Mouse (Mus musculus) brown adipose tissue, adult 24 weeks (tissue): Measurements from ENCODE around the gene 1110008P14Rik. TPM values are rescaled to one million over a fixed set of nuclear protein-coding genes. Genes with fewer than 3 reads are reported as not detected.
A peak's percentile ranks its signal among the peaks of the same experiment; 100 is the strongest.

Experiments
- H3K27ac ChIP-seq: fragments of 200-500 bp; replicated peaks from 2 replicates; pipeline ENCODE4 v1.5.1; 2012; ENCODE audit warnings: low read depth, mild to moderate bottlenecking, low read length
- H3K4me1 ChIP-seq: fragments of 200-500 bp; 2 replicates; pipeline ENCODE4 v1.6.1; 2012; ENCODE audit warnings: low read length, mixed read lengths; ENCODE audit not compliant: control insufficient read depth, insufficient read depth, insufficient read length
- H3K4me3 ChIP-seq: fragments of 200-500 bp; 2 replicates; pipeline ENCODE4 v1.5.1; 2012; ENCODE audit warnings: low read depth, mild to moderate bottlenecking, low read length, moderate library complexity; ENCODE audit not compliant: insufficient read depth
- polyA plus RNA-seq: library from polyadenylated mRNA; stranded (reverse); fragments of >200 nt; gene quantifications from 2 replicates; pipeline ENCODE4 v1.2.4, GENCODE M21; 2012; ENCODE audit not compliant: missing spikeins, insufficient read depth, insufficient read length

1110008P14Rik gene
- polyA plus RNA-seq, 1 experiment = 402 TPM

- H3K27ac ChIP-seq = peak overlapping the region; percentile 61; the same call in 1 of the 2 replicates
- H3K4me1 ChIP-seq = no peaks in the 10 kb centered on the region
Observed at GRCm38 (mm10) chr2:32361437-32361836, 20.3 kb downstream of the 1110008P14Rik start.

GRCm38 (mm10) chr2:32360741-32361140 is 21.0 kb downstream of the 1110008P14Rik start:
- 0 out of 2 replicates have a peak overlapping the region, but pooled peaks have one; percentile 47 for H3K27ac ChIP-seq
- H3K4me3 ChIP-seq = peak overlapping the region; percentile 67
- no peaks in the 10 kb centered on the region for H3K4me1 ChIP-seq

More at GRCm38 (mm10) chr2:32361437-32361836, 20.3 kb downstream of the 1110008P14Rik start:
- H3K4me3 ChIP-seq = peak overlapping the region; percentile 67

DNA sequence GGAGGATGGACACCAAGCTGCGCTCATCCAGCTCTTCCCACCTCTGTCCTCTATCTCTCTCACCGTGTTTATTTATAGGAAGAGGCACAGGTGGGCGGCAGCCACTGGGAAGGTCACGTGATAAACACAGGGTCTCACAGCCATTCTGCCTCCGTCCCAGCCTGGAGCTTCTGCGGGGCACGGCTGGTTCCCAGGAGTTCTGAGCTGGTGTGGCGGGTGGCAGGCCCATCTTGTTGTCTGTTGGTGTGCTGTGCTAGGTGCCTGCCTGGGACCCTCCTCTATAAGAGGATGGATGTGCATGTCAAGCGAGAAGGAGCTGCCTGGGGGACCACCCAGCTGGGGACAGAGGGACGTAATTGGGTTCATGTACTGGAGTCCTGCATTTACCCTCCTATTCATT is 23.4 kb downstream of the 1110008P14Rik start:
- Histone ChIP-seq H3K4me1 (no peaks in the 10 kb centered on the region), H3K4me3 (no peak overlapping the region), H3K27ac (no peak overlapping the region)

DNA sequence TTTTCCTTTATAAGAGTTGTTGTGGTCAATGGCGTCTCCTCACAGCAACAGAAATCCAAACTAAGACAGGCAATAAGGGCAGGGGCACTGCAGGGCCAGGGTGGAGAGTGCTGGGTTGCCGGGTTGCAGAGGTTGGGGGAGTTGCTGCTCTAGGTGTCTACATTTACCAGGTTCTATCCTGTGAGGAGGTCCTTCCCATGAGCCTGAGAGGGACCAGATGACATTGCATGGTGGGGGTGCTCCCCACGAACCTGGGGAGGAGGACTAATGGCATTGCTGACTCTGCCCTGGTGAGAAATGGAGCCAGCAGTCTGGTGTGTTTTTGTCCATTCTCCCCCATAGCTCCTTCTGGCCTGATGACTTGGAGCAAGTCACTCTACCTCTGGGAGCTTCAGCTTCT is 24.0 kb downstream of the 1110008P14Rik start:
- Histone ChIP-seq H3K4me1 (no peaks in the 10 kb centered on the region), H3K27ac (no peak overlapping the region)

GRCm38 (mm10) chr2:32356216-32356615 is 25.5 kb downstream of the 1110008P14Rik start:
- H3K27ac ChIP-seq = no peak overlapping the region
- H3K4me3 ChIP-seq = no peak overlapping the region
- no peaks in the 10 kb centered on the region for H3K4me1 ChIP-seq

More for the DNA sequence above, 24.0 kb downstream of the 1110008P14Rik start:
- no peak overlapping the region for H3K4me3 ChIP-seq

DNA sequence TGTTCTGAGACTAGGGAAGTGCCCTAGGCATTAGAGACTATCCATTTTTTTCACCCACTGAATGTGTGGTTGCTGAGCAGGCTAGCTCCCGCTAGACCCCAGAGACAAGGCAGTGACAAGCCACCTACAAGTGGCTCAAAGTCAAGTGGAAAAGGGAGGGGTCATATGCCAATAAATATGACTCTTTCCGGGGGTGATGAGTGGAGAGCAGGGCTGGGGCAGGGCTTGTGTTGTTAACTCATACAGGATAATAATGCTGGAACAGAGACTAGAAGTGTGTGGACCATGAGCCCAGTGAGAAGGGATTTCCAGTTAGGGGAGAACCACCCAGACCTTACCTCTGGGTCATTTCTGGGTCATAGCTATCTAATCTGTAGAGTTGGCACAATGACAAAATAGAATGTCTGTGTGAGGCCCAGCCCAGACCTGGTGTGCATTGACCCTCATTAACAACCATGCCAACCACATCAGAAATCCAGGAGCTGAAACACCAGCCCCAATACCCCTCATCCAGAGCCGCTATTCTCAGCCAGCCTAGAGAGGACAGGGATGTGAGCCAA is 27.3 kb downstream of the 1110008P14Rik start:
- H3K27ac ChIP-seq = no peak overlapping the region
- no peaks in the 10 kb centered on the region for H3K4me1 ChIP-seq
- H3K4me3 ChIP-seq = no peak overlapping the region

DNA sequence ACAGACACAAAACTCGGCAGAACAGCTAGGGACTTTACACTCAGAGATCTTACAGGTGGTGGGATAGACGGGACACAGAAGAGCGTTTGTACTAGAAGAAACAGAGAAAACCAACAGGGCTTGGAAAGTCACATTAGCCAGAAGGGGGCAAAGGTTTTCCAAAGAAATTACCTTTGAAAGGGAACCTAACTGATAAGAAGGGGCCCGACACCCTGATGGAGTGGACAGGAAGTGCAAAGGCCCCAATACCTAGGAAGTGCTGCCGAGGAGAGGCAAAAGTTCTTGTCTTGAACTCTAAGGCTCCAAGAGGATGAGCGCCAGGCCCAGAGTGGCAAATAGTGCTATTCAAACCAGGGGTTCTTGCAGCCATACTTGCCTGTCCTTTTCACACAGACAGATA is 27.9 kb downstream of the 1110008P14Rik start:
- Histone ChIP-seq H3K4me3 (no peak overlapping the region), H3K27ac (no peak overlapping the region), H3K4me1 (no peaks in the 10 kb centered on the region)

DNA sequence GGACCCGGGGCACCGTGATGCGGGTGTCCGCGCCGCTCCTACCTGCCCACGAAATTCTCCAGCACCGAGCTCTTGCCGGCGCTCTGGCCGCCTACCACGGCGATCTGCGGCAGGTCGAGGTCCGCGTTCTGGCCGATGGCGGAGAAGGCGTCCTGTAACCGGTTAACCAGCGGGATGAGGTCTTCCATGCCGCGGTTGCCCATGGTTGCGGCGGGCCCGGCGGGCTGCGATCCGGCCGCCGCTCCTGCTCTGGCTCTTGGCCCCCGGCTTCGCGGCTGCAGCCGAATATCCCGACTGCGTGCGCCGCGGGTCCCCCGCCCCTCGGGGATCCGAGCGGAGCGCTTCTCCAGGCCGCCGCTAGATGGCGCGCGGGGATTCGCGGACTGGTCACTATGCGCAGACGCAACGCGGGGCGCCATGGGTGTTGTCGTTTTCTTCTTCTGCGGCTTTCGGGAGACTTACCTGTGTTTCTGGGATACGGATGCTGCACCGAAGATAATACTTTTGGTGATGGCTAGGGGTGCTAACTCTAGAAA is 28.7 kb downstream of the 1110008P14Rik start, which contains the start of gene Dnm1:
Dnm1 (minus strand) TSS at position 332 of the 536 bp plus-strand sequence.
- H3K4me1 ChIP-seq = no peaks in the 10 kb centered on the region
- H3K27ac ChIP-seq = no peak within 1 kb of the TSS
- H3K4me3 ChIP-seq = peak within 1 kb of the TSS; percentile 65

GRCm38 (mm10) chr2:32352151-32353006 is 29.4 kb downstream of the 1110008P14Rik start, which contains the start of gene Ciz1:
Gene Ciz1, plus strand, starts transcription at chr2:32352327.
- peak within 1 kb of the TSS; percentile 65 for H3K4me3 ChIP-seq
- no peaks in the 10 kb centered on the region for H3K4me1 ChIP-seq
- H3K27ac ChIP-seq = no peak within 1 kb of the TSS

GRCm38 (mm10) chr2:32351471-32351961 is 30.2 kb downstream of the 1110008P14Rik start:
- Histone ChIP-seq H3K4me3 (peak overlapping the region; percentile 65), H3K4me1 (no peaks in the 10 kb centered on the region), H3K27ac (no peak overlapping the region)

GRCm38 (mm10) chr2:32350471-32351051 is 31.2 kb downstream of the 1110008P14Rik start:
- H3K4me3 ChIP-seq = no peak overlapping the region
- H3K27ac ChIP-seq = no peak overlapping the region
- H3K4me1 ChIP-seq = no peaks in the 10 kb centered on the region

GRCm38 (mm10) chr2:32349625-32350255 is 32.0 kb downstream of the 1110008P14Rik start:
- H3K4me1 ChIP-seq = no peaks in the 10 kb centered on the region
- H3K27ac ChIP-seq = no peak overlapping the region
- no peak overlapping the region for H3K4me3 ChIP-seq

DNA sequence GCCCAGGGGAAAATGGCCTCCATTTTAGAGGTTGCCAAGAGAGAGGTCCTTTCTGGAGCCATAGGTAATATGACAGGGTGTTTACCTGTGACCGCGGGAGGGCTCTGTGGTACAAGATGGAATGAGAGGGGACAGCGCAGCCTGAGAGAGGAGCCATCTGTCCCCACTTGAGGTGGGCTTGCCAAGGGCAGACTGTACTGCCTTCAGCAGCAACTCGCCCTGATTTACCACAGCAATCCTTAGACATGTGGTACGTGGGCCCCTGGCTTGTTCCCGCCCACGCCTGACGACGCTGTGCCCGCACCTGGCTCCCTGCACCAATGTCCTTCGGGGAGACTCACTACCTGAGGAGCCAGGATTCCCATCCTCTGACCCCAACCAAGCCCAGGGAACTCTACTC is 33.4 kb downstream of the 1110008P14Rik start:
- no peak overlapping the region for H3K27ac ChIP-seq
- H3K4me1 ChIP-seq = no peaks in the 10 kb centered on the region
- no peak overlapping the region for H3K4me3 ChIP-seq

DNA sequence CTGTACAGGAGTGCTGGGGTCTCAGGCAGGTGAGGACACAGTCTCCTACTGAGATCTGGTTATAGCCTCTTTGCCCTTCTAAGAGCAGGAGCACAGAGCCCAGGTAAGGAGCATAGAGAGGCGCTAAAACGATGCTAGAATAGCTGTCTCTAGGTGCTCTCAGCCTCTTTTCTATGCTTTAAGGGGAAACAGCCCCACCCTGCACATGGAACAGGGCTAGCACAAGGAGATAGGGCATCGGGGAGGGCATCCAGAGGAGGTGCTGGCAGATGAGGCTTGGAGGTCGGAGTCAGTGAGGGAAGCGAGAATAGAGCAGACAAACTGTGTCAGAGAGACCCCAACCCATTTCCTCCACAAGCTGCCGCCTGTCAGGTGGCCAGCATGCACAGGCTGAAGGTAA is 34.7 kb downstream of the 1110008P14Rik start:
- no peak overlapping the region for H3K4me3 ChIP-seq
- H3K4me1 ChIP-seq = no peaks in the 10 kb centered on the region
- H3K27ac ChIP-seq = no peak overlapping the region
